10 mouse cellular contexts compared by ENCODE assay signal in the genomic region with DNA sequence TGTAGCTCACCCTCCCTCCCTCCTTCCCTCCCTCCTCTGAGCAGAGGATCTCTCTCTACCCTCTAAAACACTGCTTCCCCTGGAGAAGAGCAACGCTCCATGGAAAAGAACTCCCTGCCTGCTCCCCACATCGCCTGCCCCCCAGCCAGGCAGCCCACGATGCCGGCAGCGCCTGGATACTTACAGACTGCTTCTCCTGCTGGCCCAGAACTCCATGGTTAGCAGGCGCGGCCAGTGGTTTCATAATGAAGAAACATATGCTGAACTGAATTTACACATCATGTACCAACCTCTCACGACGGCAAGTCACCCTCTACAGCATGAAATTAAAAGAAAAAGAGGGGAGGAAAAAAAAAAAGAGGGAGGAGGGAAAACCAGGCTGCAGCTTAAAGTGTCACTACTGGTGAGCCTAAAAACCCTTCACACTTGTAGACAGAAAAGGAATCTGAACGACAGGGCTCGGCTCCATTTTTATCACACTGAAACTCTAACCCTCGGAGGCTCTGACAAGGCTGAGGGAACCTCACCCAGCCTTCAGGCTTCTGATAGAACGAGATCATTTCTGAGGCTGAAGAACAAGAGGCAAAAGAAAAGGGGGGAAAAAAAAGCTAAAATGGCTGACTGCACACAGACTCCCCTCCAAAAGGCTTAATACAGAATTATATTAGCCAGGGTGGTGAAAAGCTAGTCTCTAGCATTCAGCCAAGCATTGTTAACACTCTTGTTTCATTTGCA.
DNase-seq lines count a peak whose midpoint lies in the region; ATAC-seq and TF ChIP-seq lines count a peak whose summit lies in the region.
"Had no signal": no experiment of that assay in that cellular context is flagged by ENCODE, and none has a peak within 500 bp of the region (broad histone marks: within the 10 kb centered on the region; RNA-seq: fewer than 3 reads in every experiment).

No protein-coding gene starts in this region.

- WGBS in neural tube, embryonic 14.5 days: 11% methylated on average over 13 of the region's 13 CpGs
- WGBS in kidney, adult 2 months: 22% methylated on average over 13 of the region's 13 CpGs

- peak overlapping the region; percentile 75 for H3K4me3 ChIP-seq in gastrocnemius, adult 2 months
- peak overlapping the region; percentile 34 for H3K4me3 ChIP-seq in neural tube, embryonic 14.5 days (ENCODE audit: low read depth, low read length)
- H3K4me3 ChIP-seq in kidney, adult 2 months (ENCODE audit: insufficient read depth, low read depth, low read length): no peak overlapping the region
- H3K4me3 ChIP-seq: erythroblast, embryonic 14.5 days; megakaryocyte, embryonic 14.5 days had no signal

- intact Hi-C loops in gastrocnemius, adult 2 months (cut with DNase I): loop anchor here (5.0 kb wide), 2 partner anchors 32 to 43 kb away; no protein-coding TSS in a partner anchor
- intact Hi-C loops in gastrocnemius, postnatal 36 days (cut with DNase I): loop anchor here (2.0 kb wide), 1 partner anchor 36 kb away; no protein-coding TSS in a partner anchor

- H3K9ac ChIP-seq in neural tube, embryonic 14.5 days (replicated peaks; ENCODE audit: low read depth, low read length): peak overlapping the region; percentile 50

- H3K4me1 ChIP-seq in neural tube, embryonic 14.5 days (ENCODE audit: control insufficient read depth, insufficient read depth, low read length): peaks cover 35% of the 10 kb centered on the region
- H3K4me1 ChIP-seq in kidney, adult 2 months (ENCODE audit: control insufficient read depth, insufficient read depth, low read length): peaks cover 29% of the 10 kb centered on the region

- H3K4me2 ChIP-seq in neural tube, embryonic 14.5 days (ENCODE audit: low read depth, low read length): peak overlapping the region; percentile 48

- H3K36me3 ChIP-seq in neural tube, embryonic 14.5 days (ENCODE audit: control insufficient read depth, insufficient read depth, low read length): no peaks in the 10 kb centered on the region
- no peaks in the 10 kb centered on the region for H3K36me3 ChIP-seq in kidney, adult 2 months (ENCODE audit: control insufficient read depth, insufficient read depth, low read length)

- peak; percentile 52 for DNase-seq in gastrocnemius, adult 2 months
- DNase-seq in gastrocnemius, postnatal 36 days: no peak
- DNase-seq in cerebellum, adult 18-20 months: peak; percentile 59 to 72
- DNase-seq in frontal cortex, postnatal 10 days (ENCODE audit: low spot score in 2 of 2): peak; percentile 58 to 59
- peak; percentile 56 to 65 for DNase-seq in layer of hippocampus, postnatal 14 days (ENCODE audit: low spot score in 2 of 2)
- DNase-seq in thymus, postnatal 0 days (ENCODE audit: low spot score): no peak
- DNase-seq in kidney, adult 2 months: no peak

- ATAC-seq in neural tube, embryonic 14.5 days (ENCODE audit: low read depth): peak; percentile 55; the same call in 1 of the 2 replicates

- H3K9me3 ChIP-seq in neural tube, embryonic 14.5 days (ENCODE audit: control insufficient read depth, low read length): no peaks in the 10 kb centered on the region
- H3K9me3 ChIP-seq: megakaryocyte, embryonic 14.5 days had no signal

- H3K27ac ChIP-seq in gastrocnemius, adult 2 months: peak overlapping the region; percentile 89
- H3K27ac ChIP-seq in neural tube, embryonic 14.5 days (ENCODE audit: low read depth, low read length): peak overlapping the region; percentile 84
- no peak overlapping the region for H3K27ac ChIP-seq in kidney, adult 2 months (ENCODE audit: insufficient read depth, low read depth, low read length)

- TF ChIP-seq CTCF in gastrocnemius, adult 2 months (IDR thresholded peaks at IDR 0.05): no peak
- TF ChIP-seq CTCF in kidney, adult 2 months (conservative IDR thresholded peaks at IDR 0.05; ENCODE audit: insufficient read depth, insufficient read length, low read depth, low read length): no peak

- no peaks in the 10 kb centered on the region for H3K27me3 ChIP-seq in neural tube, embryonic 14.5 days (ENCODE audit: control insufficient read depth, insufficient read depth, low read length)
- no peaks in the 10 kb centered on the region for H3K27me3 ChIP-seq in kidney, adult 2 months (replicated peaks; ENCODE audit: control insufficient read depth, insufficient read depth, low read length)
- H3K27me3 ChIP-seq: megakaryocyte, embryonic 14.5 days had no signal

- TF ChIP-seq POLR2A in kidney, adult 2 months (IDR thresholded peaks at IDR 0.05; ENCODE audit: low read depth, low read length): no peak

Comparison
In these comparisons a context has a peak if more than half of its experiments do, and no peak if none do; other contexts are left out.
1. DNase-seq: peak in gastrocnemius, adult 2 months (single experiment), cerebellum, adult 18-20 months (2 of 2), frontal cortex, postnatal 10 days (2 of 2) and layer of hippocampus, postnatal 14 days (2 of 2); none in gastrocnemius, postnatal 36 days (0 of 2), thymus, postnatal 0 days (single experiment) and kidney, adult 2 months (single experiment).